Mouse (Mus musculus): ENCODE data around the gene Gbp9. TPM values are rescaled to one million over a fixed set of nuclear protein-coding genes. Genes with fewer than 3 reads are reported as not detected.
"Not testable (repeated sequence)": the region's sequence is repeated elsewhere in the genome, so short reads cannot be mapped to it uniquely, and the experiment has no call there.

Gene Gbp9
- polyA plus RNA-seq, 1 experiment from 2014 or later, result 1.1 TPM

GRCm38 (mm10) chr5:105136706-105137304 is 2.5 kb downstream of the Gbp9 start:
- WGBS, result 80% methylated on average over 3 of the region's 3 CpGs

GRCm38 (mm10) chr5:105121731-105122130 is 17.6 kb downstream of the Gbp9 start:
- WGBS, result 83% methylated on average over 6 of the region's 6 CpGs
- not testable (repeated sequence) for H3K36me3 ChIP-seq (ENCODE audit: control insufficient read depth, insufficient read depth, low read length); H3K9me3 ChIP-seq (replicated peaks; ENCODE audit: control insufficient read depth, low read length, poor library complexity, severe bottlenecking); H3K4me2 ChIP-seq (ENCODE audit: low read length); H3K27ac ChIP-seq (ENCODE audit: low read length); ATAC-seq; H3K9ac ChIP-seq (ENCODE audit: low read depth, low read length); H3K4me1 ChIP-seq (ENCODE audit: control insufficient read depth, insufficient read depth, low read length); H3K27me3 ChIP-seq (ENCODE audit: control insufficient read depth, insufficient read depth, low read depth, low read length); H3K4me3 ChIP-seq (ENCODE audit: low read depth, low read length)

More at GRCm38 (mm10) chr5:105136706-105137304, 2.5 kb downstream of the Gbp9 start:
- ATAC-seq; H3K4me2 ChIP-seq (ENCODE audit: low read length); H3K4me1 ChIP-seq (ENCODE audit: control insufficient read depth, insufficient read depth, low read length); H3K4me3 ChIP-seq (ENCODE audit: low read depth, low read length); H3K27ac ChIP-seq (ENCODE audit: low read length); H3K9ac ChIP-seq (ENCODE audit: low read depth, low read length); H3K27me3 ChIP-seq (ENCODE audit: control insufficient read depth, insufficient read depth, low read depth, low read length); H3K36me3 ChIP-seq (ENCODE audit: control insufficient read depth, insufficient read depth, low read length); H3K9me3 ChIP-seq (replicated peaks; ENCODE audit: control insufficient read depth, low read length, poor library complexity, severe bottlenecking): not testable (repeated sequence)

GRCm38 (mm10) chr5:105115740-105116139 is 23.6 kb downstream of the Gbp9 start:
- Histone ChIP-seq H3K9ac (ENCODE audit: low read depth, low read length) (no peak overlapping the region), H3K4me3 (ENCODE audit: low read depth, low read length) (no peak overlapping the region), H3K27me3 (ENCODE audit: control insufficient read depth, insufficient read depth, low read depth, low read length) (no peaks in the 10 kb centered on the region), H3K27ac (ENCODE audit: low read length) (no peak overlapping the region), H3K9me3 (replicated peaks; ENCODE audit: control insufficient read depth, low read length, poor library complexity, severe bottlenecking) (no peaks in the 10 kb centered on the region), H3K4me1 (ENCODE audit: control insufficient read depth, insufficient read depth, low read length) (no peaks in the 10 kb centered on the region), H3K36me3 (ENCODE audit: control insufficient read depth, insufficient read depth, low read length) (no peaks in the 10 kb centered on the region), H3K4me2 (ENCODE audit: low read length) (no peak overlapping the region)
- ATAC-seq, result no peak
- WGBS, result 92% methylated on average over 2 of the region's 2 CpGs

GRCm38 (mm10) chr5:105114696-105115095 is 24.6 kb downstream of the Gbp9 start:
- Histone ChIP-seq H3K36me3 (ENCODE audit: control insufficient read depth, insufficient read depth, low read length) (no peaks in the 10 kb centered on the region), H3K4me1 (ENCODE audit: control insufficient read depth, insufficient read depth, low read length) (no peaks in the 10 kb centered on the region), H3K4me3 (ENCODE audit: low read depth, low read length) (no peak overlapping the region), H3K27me3 (ENCODE audit: control insufficient read depth, insufficient read depth, low read depth, low read length) (no peaks in the 10 kb centered on the region), H3K9ac (ENCODE audit: low read depth, low read length) (no peak overlapping the region), H3K27ac (ENCODE audit: low read length) (no peak overlapping the region), H3K4me2 (ENCODE audit: low read length) (no peak overlapping the region), H3K9me3 (replicated peaks; ENCODE audit: control insufficient read depth, low read length, poor library complexity, severe bottlenecking) (no peaks in the 10 kb centered on the region)
- WGBS, result 95% methylated on average over 2 of the region's 2 CpGs
- no peak for ATAC-seq

DNA sequence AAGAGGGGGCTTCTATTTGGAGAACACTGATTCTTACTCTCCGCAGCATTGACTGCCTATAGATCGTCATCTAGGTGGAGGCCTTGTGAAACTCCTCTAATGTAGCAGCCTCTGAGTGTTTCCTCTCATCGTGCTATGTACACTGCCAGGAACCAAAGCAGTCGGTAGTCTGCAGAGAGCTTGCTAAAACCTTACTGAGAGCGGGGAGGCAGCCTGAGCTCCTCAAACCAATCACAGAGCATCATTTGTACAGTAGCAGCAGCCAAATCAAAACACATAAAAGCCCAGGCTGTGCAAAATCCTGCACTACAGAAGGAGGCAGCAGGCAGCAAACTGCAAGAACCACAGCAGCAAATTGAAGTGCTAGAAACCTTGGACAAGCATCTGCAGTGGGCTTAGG is 25.7 kb downstream of the Gbp9 start:
- Histone ChIP-seq H3K4me2 (ENCODE audit: low read length) (no peak overlapping the region), H3K9ac (ENCODE audit: low read depth, low read length) (no peak overlapping the region), H3K4me3 (ENCODE audit: low read depth, low read length) (no peak overlapping the region), H3K36me3 (ENCODE audit: control insufficient read depth, insufficient read depth, low read length) (no peaks in the 10 kb centered on the region), H3K9me3 (replicated peaks; ENCODE audit: control insufficient read depth, low read length, poor library complexity, severe bottlenecking) (no peaks in the 10 kb centered on the region), H3K27ac (ENCODE audit: low read length) (no peak overlapping the region), H3K4me1 (ENCODE audit: control insufficient read depth, insufficient read depth, low read length) (no peaks in the 10 kb centered on the region), H3K27me3 (ENCODE audit: control insufficient read depth, insufficient read depth, low read depth, low read length) (no peaks in the 10 kb centered on the region)
- no peak for ATAC-seq
- 90% methylated on average over 5 of the region's 5 CpGs for WGBS

DNA sequence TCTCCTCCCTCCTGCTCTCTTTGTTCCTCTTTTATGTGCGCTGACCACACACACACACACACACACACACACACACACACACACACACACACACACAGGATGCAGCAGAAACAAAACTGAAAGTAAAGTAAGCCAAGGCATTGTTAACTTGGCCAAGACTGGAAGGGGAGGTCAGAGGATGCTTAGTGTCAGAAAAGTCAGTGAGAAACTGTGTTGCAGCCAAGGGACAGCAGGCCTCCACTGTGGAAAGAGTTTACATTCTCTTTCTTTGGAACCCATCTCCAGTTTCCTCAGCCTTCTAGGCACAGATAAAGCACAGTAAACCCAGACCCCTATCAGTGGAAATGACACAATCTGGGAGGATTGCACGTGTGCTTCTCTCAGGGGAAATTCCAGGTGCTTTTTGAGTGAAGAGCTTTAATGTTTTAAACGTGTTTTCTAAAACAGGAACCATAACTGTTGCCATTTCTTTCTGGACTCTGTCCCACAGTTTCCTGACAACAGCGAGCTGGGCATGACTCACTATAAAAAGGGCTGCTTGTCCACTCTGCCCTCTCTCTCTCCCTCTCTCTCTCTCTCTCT is 29.0 kb downstream of the Gbp9 start:
- not testable (repeated sequence) for H3K4me1 ChIP-seq (ENCODE audit: control insufficient read depth, insufficient read depth, low read length); ATAC-seq; H3K9ac ChIP-seq (ENCODE audit: low read depth, low read length); H3K27me3 ChIP-seq (ENCODE audit: control insufficient read depth, insufficient read depth, low read depth, low read length); H3K36me3 ChIP-seq (ENCODE audit: control insufficient read depth, insufficient read depth, low read length); H3K27ac ChIP-seq (ENCODE audit: low read length); H3K9me3 ChIP-seq (replicated peaks; ENCODE audit: control insufficient read depth, low read length, poor library complexity, severe bottlenecking); H3K4me2 ChIP-seq (ENCODE audit: low read length); H3K4me3 ChIP-seq (ENCODE audit: low read depth, low read length)
- WGBS, result 9% methylated on average over 4 of the region's 4 CpGs

- not testable (repeated sequence) for H3K4me1 ChIP-seq (ENCODE audit: control insufficient read depth, insufficient read depth, low read length); H3K4me3 ChIP-seq (ENCODE audit: low read depth, low read length); H3K9ac ChIP-seq (ENCODE audit: low read depth, low read length); H3K27me3 ChIP-seq (ENCODE audit: control insufficient read depth, insufficient read depth, low read depth, low read length); H3K4me2 ChIP-seq (ENCODE audit: low read length); H3K9me3 ChIP-seq (replicated peaks; ENCODE audit: control insufficient read depth, low read length, poor library complexity, severe bottlenecking); H3K27ac ChIP-seq (ENCODE audit: low read length); ATAC-seq; H3K36me3 ChIP-seq (ENCODE audit: control insufficient read depth, insufficient read depth, low read length)
- WGBS, result 29% methylated on average over 1 of the region's 1 CpGs
These were observed 29.6 kb downstream of the Gbp9 start for GRCm38 (mm10) chr5:105109775-105110174.

DNA sequence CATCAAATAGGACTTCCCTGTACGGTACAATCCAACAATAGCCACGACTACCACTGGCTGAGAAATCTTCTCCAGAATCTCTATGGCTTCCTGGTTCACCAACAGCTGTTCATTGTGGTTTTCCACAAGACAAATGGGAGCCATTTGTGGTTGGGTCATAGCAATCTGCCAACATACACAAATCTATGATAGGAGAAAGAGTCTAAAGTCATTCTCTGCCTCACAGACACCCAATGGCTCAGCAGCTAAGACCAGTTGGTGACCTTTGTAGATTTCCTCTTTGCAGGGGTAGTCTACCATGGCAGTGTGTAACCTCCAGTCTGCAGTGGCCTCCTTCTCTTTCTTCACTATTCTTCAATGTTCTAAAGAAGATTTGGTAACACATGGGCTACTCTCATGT is 33.6 kb downstream of the Gbp9 start:
- H3K4me2 ChIP-seq (ENCODE audit: low read length); H3K9ac ChIP-seq (ENCODE audit: low read depth, low read length); H3K4me1 ChIP-seq (ENCODE audit: control insufficient read depth, insufficient read depth, low read length); ATAC-seq; H3K27me3 ChIP-seq (ENCODE audit: control insufficient read depth, insufficient read depth, low read depth, low read length); H3K4me3 ChIP-seq (ENCODE audit: low read depth, low read length); H3K36me3 ChIP-seq (ENCODE audit: control insufficient read depth, insufficient read depth, low read length); H3K9me3 ChIP-seq (replicated peaks; ENCODE audit: control insufficient read depth, low read length, poor library complexity, severe bottlenecking); H3K27ac ChIP-seq (ENCODE audit: low read length): not testable (repeated sequence)
- WGBS, result 85% methylated on average over 2 of the region's 2 CpGs

- no peaks in the 10 kb centered on the region for H3K27me3 ChIP-seq (ENCODE audit: control insufficient read depth, insufficient read depth, low read depth, low read length)
- H3K36me3 ChIP-seq (ENCODE audit: control insufficient read depth, insufficient read depth, low read length), result no peaks in the 10 kb centered on the region
- ATAC-seq, result no peak
- H3K9ac ChIP-seq (ENCODE audit: low read depth, low read length), result no peak overlapping the region
- H3K9me3 ChIP-seq (replicated peaks; ENCODE audit: control insufficient read depth, low read length, poor library complexity, severe bottlenecking), result no peaks in the 10 kb centered on the region
- no peak overlapping the region for H3K4me3 ChIP-seq (ENCODE audit: low read depth, low read length)
- no peak overlapping the region for H3K4me2 ChIP-seq (ENCODE audit: low read length)
- H3K4me1 ChIP-seq (ENCODE audit: control insufficient read depth, insufficient read depth, low read length), result no peaks in the 10 kb centered on the region
- no peak overlapping the region for H3K27ac ChIP-seq (ENCODE audit: low read length)
These were observed 57.4 kb downstream of the Gbp9 start for GRCm38 (mm10) chr5:105081900-105082299.
